Mouse (Mus musculus) left cerebral cortex, adult 2 months (tissue): ENCODE measurements around the gene Gm20683. TPM values are rescaled to one million over a fixed set of nuclear protein-coding genes. Genes with fewer than 3 reads are reported as not detected.
A peak's percentile ranks its signal among the peaks of the same experiment; 100 is the strongest.
"Not testable (repeated sequence)": the region's sequence is repeated elsewhere in the genome, so short reads cannot be mapped to it uniquely, and the experiment has no call there.

Source experiments
- DNase-seq, 2 experiments: peaks; one replicate each; pipeline ENCODE4 v3.0.0; 2021 to 2022; ENCODE audit warnings: low spot score in 2 of 2, mixed read lengths in 1 of 2; ENCODE audit errors: extremely low spot score in 1 of 2
- H3K27ac ChIP-seq: fragments of 200-600 bp; 2 replicates; pipeline ENCODE4 v1.8.1; 2022
- H3K4me3 ChIP-seq: fragments of 200-600 bp; 2 replicates; pipeline ENCODE4 v1.8.1; 2022
- CTCF ChIP-seq: fragments of 200-600 bp; IDR thresholded peaks from 2 replicates; pipeline ENCODE4 v1.8.1; 2022; ENCODE audit warnings: antibody characterized with exemption, mild to moderate bottlenecking, moderate library complexity
- intact Hi-C: fragments of 180-260 bp; cut with DNase I; formaldehyde crosslinking; loops from one replicate; pipeline ENCODE4 v1.15.1; 2025
- total RNA-seq, 2 experiments: library from RNA; stranded (reverse); gene quantifications; 2 replicates each; pipeline ENCODE4 v1.2.3; 2021

The Gm20683 gene
- total RNA-seq, 2 experiments from 2014 or later, result 23.0 to 25.1 TPM

DNA sequence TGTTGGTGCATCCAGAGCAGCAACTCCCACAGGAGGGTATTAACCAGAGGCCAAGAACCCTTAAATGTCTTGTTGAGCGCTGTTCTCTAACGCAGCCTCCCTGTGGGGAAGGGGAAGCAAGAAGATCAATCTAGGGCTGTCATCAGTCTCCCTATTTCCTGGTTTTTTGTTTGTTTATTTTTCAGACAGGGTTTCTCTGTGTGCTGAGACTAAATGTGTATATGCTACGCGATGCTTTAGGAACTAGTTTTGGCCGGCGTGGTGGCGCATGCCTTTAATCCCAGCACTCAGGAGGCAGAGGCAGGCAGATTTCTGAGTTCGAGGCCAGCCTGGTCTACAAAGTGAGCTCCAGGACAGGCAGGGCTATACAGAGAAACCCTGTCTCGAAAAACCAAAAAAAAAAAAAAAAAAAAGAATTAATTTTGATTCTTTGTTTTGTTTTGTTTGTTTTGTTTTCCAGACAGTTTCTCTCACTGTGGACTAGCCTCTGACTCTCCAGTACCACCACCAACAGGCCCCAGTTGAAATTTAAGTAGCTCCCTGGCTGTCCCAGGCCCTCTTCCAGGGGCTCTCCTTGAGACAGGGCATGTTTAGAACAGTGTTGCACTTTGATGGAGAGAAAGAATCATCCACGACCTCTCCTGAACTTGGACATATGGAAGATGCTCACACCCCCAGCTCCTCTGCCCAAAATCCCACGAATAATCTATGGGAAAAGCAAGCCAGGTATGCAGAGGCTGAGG lies 32.0 kb upstream of the Gm20683 start:
- DNase-seq, result no peak
- no peak overlapping the region; the same call in 1 of the 2 replicates for H3K4me3 ChIP-seq
- intact Hi-C loops, result no loop called here
- peak overlapping the region; percentile 88; the same call in 1 of the 2 replicates for H3K27ac ChIP-seq
- TF ChIP-seq CTCF, result no peak

DNA sequence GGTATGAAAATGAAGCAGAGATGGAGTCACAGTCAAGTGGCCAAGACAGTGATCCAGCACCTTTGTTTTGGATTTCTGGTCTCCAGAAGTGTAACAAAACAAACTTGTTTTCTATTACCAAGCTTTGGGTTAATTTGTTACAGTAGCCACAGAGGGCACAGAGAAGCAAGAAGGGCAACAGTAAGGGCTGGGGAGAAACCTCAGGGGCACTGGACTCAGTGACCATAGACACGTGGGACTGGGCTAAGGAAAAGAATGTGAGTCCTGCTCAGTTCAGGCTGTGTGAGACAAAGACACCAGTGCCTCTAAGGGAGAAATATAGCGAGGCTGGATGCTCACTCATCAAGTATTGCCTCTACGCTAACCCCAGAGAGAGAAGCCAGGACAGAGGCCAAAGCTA lies 31.1 kb upstream of the Gm20683 start:
- intact Hi-C loops, result no loop called here
- Histone ChIP-seq H3K27ac (no peak overlapping the region), H3K4me3 (no peak overlapping the region)
- DNase-seq, result no peak
- TF ChIP-seq CTCF, result no peak

DNA sequence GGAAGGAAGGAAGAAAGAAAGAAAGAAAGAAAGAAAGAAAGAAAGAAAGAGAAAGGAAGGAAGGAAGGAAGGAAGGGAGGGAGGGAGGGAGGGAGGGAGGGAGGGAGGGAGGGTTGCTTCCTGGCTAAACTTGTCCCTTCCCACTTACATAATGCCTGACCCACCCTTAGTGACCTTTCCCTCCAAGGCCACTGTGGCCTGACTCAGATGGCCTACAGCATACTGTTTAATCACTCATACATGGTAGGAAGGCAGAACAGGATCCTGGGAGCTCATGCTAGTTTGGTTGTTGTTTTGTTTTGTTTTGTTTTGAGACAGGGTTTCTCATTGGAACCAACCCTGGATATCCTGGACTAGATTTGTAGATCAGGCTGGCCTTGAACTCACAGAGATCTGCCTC lies 30.0 kb upstream of the Gm20683 start:
- DNase-seq, intact Hi-C loops, H3K27ac ChIP-seq, H3K4me3 ChIP-seq: not testable (repeated sequence)

DNA sequence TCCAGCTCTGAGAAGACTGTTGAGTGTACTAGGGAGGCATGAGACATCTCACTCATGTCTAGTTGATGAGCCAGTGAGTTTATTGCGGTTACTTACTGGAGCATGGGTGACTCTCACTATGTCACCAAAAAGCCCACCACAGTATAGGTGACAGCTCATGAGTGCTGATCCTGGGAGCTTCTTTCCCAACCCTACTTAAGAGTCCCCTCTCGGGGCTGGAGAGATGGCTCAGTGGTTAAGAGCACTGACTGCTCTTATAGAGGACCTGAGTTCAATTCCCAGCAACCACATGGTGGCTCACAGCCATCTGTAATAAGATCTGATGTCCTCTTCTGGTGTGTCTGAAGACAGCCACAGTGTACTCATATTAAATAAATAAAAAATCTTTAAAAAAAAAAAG lies 28.4 kb upstream of the Gm20683 start:
- no peak for DNase-seq
- Histone ChIP-seq H3K4me3 (no peak overlapping the region), H3K27ac (no peak overlapping the region)
- intact Hi-C loops, result no loop called here
- TF ChIP-seq CTCF, result no peak

DNA sequence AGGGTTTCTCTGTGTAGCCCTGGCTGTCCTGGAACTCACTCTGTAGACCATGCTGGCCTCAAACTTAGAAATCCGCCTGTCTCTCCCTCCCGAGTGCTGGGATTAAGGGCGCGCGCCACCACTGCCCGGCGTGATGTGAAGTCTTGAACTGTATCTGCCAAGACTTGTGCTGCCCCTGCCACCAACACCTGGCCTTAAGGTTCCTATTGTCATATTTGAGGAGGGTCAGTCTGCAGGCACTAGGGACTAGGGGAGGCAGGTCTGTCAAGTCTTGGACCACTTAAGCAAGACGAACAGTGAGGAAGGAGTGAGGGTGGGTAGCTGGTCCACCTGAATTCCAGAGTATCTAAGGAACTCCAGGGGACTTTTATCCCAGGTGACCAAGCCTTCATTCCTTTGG lies 27.9 kb upstream of the Gm20683 start:
- no peak for DNase-seq
- Histone ChIP-seq H3K4me3 (no peak overlapping the region), H3K27ac (no peak overlapping the region)
- TF ChIP-seq CTCF, result no peak
- intact Hi-C loops, result no loop called here

DNA sequence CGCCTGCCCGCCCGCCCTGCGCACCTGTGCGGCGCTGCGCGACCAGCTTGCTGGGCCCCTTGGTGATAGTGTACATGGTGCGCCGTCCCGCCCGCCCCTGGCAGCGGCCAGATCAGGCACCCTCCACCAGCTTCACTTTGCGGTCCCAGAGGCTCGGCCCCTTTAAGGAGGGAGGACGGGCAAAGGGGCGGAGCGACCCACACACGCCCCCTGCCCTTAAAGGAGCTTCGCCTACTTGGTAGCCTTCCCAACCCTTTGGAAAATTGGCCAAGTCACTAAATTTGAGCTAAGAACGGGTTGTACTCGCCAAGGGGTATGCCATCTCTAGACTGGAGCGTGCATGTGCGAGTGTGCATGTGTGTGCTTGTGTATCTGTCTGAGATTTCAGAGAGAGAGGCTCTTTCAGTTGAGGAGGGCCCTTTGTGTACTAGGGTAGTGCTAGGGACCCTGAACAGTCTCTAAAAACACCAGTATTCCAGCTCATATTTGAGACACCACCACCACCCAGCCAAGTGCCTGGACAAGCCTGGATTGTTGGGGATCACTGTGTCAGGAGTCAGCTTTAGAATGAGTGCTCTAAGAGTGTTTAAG lies 27.1 kb upstream of the Gm20683 start, which contains the start of gene Mcrip2:
Mcrip2 (minus strand) TSS at position 164 of the 591 bp plus-strand sequence.
- Histone ChIP-seq H3K4me3 (peak within 1 kb of the TSS; percentile 91), H3K27ac (peak within 1 kb of the TSS; percentile 88)
- peak; percentile 80 to 82 for DNase-seq
- intact Hi-C loops, result no loop called here
- no peak for TF ChIP-seq CTCF

DNA sequence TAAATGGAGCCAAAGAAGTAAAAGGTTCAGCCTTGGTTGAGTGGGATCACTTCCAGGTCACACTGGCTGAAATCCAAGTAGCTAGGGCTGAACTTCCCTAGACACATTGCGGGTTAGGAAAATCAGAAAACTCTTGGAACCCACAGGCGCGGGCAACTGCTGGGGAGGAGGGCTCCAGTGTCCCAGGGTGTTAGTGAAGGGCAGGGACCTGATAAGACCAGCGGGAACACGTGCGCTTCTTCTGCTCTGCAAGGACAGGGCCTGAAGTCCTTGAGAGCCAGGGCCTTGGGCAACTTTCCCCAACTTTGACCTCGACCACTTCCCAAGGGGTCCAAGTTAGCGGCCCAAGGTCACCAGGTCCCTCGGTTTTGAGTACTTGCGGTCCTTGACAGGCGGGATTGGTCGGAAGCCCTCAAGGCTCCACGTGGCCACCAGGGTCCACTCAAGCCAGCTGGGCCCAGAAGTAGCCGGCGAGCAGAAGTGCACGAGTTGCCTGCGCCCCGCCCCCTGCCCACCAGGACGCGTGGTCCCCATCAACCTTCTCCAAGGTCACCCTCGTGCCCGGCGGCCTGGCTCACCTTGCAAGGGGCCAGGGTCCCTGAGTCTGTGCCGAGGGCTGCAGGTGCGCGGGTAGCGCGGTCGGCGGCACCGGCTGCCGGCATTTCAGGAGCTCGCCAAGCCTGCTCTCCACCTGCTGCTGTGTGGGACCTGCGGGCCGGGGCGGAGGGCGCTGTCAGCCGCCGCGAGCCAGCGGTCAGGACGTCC lies 26.5 kb upstream of the Gm20683 start:
- H3K27ac ChIP-seq, result peak overlapping the region; percentile 88
- TF ChIP-seq CTCF, result no peak
- intact Hi-C loops, result no loop called here
- DNase-seq, result no peak
- peak overlapping the region; percentile 91 for H3K4me3 ChIP-seq

DNA sequence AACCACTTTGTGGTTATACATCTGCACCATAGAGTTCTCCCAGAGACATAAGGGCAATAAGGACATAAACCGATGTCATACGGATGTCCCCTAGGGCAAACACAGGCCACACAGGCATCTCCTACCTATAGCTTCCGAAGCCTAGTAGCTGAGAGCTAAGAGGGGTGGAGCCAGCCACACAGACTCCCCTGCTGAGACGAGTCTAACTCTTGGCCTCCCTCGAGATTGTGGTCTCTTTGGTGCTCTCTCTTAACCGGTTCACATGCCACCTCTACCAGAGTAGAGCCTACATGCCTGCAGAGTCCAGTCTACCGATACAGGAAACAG lies 25.9 kb upstream of the Gm20683 start:
- Histone ChIP-seq H3K27ac (peak overlapping the region; percentile 88), H3K4me3 (peak overlapping the region; percentile 91)
- no peak for DNase-seq
- TF ChIP-seq CTCF, result no peak
- intact Hi-C loops, result no loop called here

DNA sequence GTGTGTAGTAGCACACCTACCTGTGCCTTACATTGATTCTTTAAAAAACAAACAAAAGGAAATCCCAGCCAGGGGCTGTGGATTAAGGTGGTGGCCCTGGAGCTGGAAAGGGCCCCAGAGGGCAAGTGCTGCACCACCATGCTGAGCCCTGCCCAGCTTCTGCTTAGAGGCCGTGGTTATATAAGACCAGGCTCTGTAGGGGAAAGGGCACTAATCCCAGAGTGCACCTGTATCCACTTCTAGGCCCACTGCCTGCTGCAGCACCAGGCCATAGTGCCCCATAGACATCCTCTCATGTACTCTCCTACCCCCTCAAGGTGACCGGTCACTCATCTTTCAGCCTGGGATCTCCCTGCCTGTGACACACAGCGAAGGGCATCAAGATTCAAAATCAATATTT lies 24.6 kb upstream of the Gm20683 start:
- TF ChIP-seq CTCF, result no peak
- no peak overlapping the region for H3K4me3 ChIP-seq
- intact Hi-C loops, result no loop called here
- no peak for DNase-seq
- H3K27ac ChIP-seq, result no peak overlapping the region

DNA sequence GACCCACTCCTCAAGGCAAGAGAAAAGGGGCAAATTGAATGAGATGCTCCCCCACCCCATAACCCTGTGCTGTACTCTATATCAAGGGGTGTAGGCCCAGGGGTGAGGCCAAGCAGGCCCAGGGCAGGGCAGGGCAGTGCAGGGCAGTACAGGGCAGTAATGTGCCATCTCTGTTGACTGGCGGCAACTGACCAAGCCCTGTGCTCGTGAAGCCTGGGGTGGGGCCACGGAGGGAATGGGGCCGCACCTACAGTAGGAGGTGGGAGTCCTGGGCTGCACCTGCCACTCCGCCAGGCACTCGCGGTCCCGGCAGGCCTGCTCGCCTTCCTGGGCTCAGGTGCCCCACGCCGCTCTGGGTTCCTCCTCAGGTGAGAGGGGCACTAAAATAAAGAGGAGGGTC lies 23.7 kb upstream of the Gm20683 start:
- intact Hi-C loops, result no loop called here
- no peak for DNase-seq
- H3K4me3 ChIP-seq, result no peak overlapping the region
- H3K27ac ChIP-seq, result no peak overlapping the region
- no peak for TF ChIP-seq CTCF

DNA sequence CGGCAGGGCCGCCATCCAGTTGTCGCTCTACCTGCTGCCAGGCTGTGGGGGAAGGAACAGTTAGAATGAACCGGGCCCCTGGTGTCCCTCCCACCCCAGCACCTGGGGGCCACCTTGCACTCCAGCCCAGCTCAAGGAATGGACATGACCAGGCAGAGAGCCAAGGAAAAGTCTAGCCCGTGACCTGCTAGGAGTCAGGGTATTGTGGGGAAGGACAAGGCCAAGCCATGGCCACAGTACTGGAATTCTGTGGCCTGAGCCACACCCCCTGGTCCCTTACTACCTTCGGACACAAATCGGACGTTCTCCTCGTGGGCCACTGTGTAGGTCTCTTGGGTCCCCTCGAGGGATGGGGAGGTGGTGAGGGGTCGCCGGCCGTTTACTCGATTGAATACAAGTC lies 22.7 kb upstream of the Gm20683 start:
- no peak for TF ChIP-seq CTCF
- intact Hi-C loops, result no loop called here
- no peak for DNase-seq
- no peak overlapping the region for H3K27ac ChIP-seq
- H3K4me3 ChIP-seq, result no peak overlapping the region

DNA sequence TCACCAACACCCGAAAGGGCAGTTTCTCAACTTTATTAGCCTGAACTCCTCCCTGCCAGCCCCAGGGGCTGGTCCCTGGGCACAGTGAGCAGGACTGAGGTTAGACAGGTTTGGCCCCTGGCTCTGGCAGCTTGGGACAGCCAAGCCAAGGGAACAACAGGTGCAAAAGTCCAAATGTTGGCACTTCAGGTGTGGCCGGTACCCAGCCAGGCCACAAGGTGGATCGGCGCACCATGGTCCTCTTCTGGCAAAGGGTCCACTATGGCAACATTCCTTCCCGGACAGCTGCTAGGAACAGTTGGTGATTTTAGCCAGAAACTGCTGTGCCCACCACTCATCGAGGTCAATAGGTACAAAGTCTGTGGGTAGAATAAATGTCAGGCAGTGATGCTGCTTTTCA lies 22.1 kb upstream of the Gm20683 start:
- H3K4me3 ChIP-seq, result no peak overlapping the region
- intact Hi-C loops, result no loop called here
- TF ChIP-seq CTCF, result no peak
- H3K27ac ChIP-seq, result no peak overlapping the region
- DNase-seq, result no peak
